Mouse (Mus musculus) liver, embryonic 16.5 days (tissue): ENCODE data around the gene Gm49325. TPM values are rescaled to one million over a fixed set of nuclear protein-coding genes. Genes with fewer than 3 reads are reported as not detected.
A peak's percentile ranks its signal among the peaks of the same experiment; 100 is the strongest.

Source experiments
- ATAC-seq: fragments of 200-750 bp; cut with Nextera tagmentation; 2 replicates; pipeline ENCODE4 v1.8.0; 2017; ENCODE audit warnings: low read depth, mild to moderate bottlenecking, moderate number of reproducible peaks, moderate library complexity
- H3K27ac ChIP-seq: fragments of 300-500 bp; sonication (generic); 2 replicates; pipeline ENCODE4 v1.5.1; 2014; ENCODE audit warnings: mild to moderate bottlenecking, low read length
- H3K27me3 ChIP-seq: fragments of 300-500 bp; sonication (generic); 2 replicates; pipeline ENCODE4 v1.6.1; 2014; ENCODE audit warnings: low read depth, low read length, mixed read lengths; ENCODE audit not compliant: control insufficient read depth, insufficient read depth
- H3K36me3 ChIP-seq: fragments of 300-500 bp; sonication (generic); 2 replicates; pipeline ENCODE4 v1.6.1; 2014; ENCODE audit warnings: mild to moderate bottlenecking; ENCODE audit not compliant: control insufficient read depth, insufficient read depth
- H3K4me1 ChIP-seq: fragments of 300-500 bp; sonication (generic); 2 replicates; pipeline ENCODE4 v1.6.1; 2014; ENCODE audit warnings: low read depth, low read length, mixed read lengths; ENCODE audit not compliant: control insufficient read depth
- H3K4me2 ChIP-seq: fragments of 300-500 bp; sonication (generic); 2 replicates; pipeline ENCODE4 v1.6.1; 2014; ENCODE audit warnings: low read depth, low read length, mixed read lengths
- H3K4me3 ChIP-seq: fragments of 300-500 bp; sonication (generic); 2 replicates; pipeline ENCODE4 v1.5.1; 2014; ENCODE audit warnings: low read depth, mild to moderate bottlenecking, low read length
- H3K9ac ChIP-seq: fragments of 300-500 bp; sonication (generic); 2 replicates; pipeline ENCODE4 v1.6.1; 2014; ENCODE audit warnings: low read depth, low read length
- H3K9me3 ChIP-seq: fragments of 300-500 bp; sonication (generic); replicated peaks from 2 replicates; pipeline ENCODE4 v1.6.1; 2016; ENCODE audit warnings: low read length; ENCODE audit not compliant: control insufficient read depth
- WGBS: fragments of 180-500 bp; shearing (Covaris S2); extraction: QIAGEN DNeasy Blood & Tissue Kit; methylation state at CpG from one replicate; pipeline ENCODE4 v1.1.7; 2014; ENCODE audit not compliant: insufficient replicate concordance; 5-methylcytosine and 5-hydroxymethylcytosine counted together
- polyA plus RNA-seq: library from polyadenylated mRNA; unstranded; fragments of >200 nt; fragmentation: Nextera tagmentation; extraction: Ambion mirVana; gene quantifications from 2 replicates; pipeline ENCODE4 v1.2.1, GENCODE M21; 2015

Gene Gm49325
- polyA plus RNA-seq, 1 experiment from 2014 or later = not detected

- Histone ChIP-seq H3K27me3 (no peaks in the 10 kb centered on the region), H3K27ac (no peak overlapping the region), H3K4me2 (no peak overlapping the region), H3K4me1 (peaks cover 6% of the 10 kb centered on the region), H3K9me3 (no peaks in the 10 kb centered on the region), H3K4me3 (no peak overlapping the region), H3K36me3 (no peaks in the 10 kb centered on the region), H3K9ac (no peak overlapping the region)
- WGBS = 50% methylated on average over 6 of the region's 6 CpGs
- peak; percentile 66 for ATAC-seq
Measured at GRCm38 (mm10) chr10:77569973-77570658, 35.9 kb upstream of the Gm49325 start.

- no peak for ATAC-seq
- Histone ChIP-seq H3K9me3 (no peaks in the 10 kb centered on the region), H3K27me3 (no peaks in the 10 kb centered on the region), H3K27ac (no peak overlapping the region), H3K9ac (no peak overlapping the region), H3K4me2 (no peak overlapping the region), H3K36me3 (no peaks in the 10 kb centered on the region), H3K4me1 (peaks cover 6% of the 10 kb centered on the region; the same call in 1 of the 2 replicates), H3K4me3 (no peak overlapping the region)
- 16% methylated on average over 3 of the region's 3 CpGs for WGBS
Measured at GRCm38 (mm10) chr10:77572225-77572624, 33.8 kb upstream of the Gm49325 start.

GRCm38 (mm10) chr10:77573162-77573561, 32.8 kb upstream of the Gm49325 start:
- Histone ChIP-seq H3K27ac (no peak overlapping the region), H3K4me2 (no peak overlapping the region), H3K9me3 (no peaks in the 10 kb centered on the region), H3K9ac (no peak overlapping the region), H3K36me3 (no peaks in the 10 kb centered on the region), H3K4me1 (peaks cover 6% of the 10 kb centered on the region; the same call in 1 of the 2 replicates), H3K27me3 (no peaks in the 10 kb centered on the region), H3K4me3 (no peak overlapping the region)
- peak; percentile 51; the same call in 1 of the 2 replicates for ATAC-seq
- 42% methylated on average over 1 of the region's 1 CpGs for WGBS

GRCm38 (mm10) chr10:77580027-77580920, 25.7 kb upstream of the Gm49325 start:
- Histone ChIP-seq H3K27me3 (no peaks in the 10 kb centered on the region), H3K27ac (no peak overlapping the region), H3K4me2 (peak overlapping the region; percentile 96), H3K9me3 (no peaks in the 10 kb centered on the region), H3K9ac (no peak overlapping the region), H3K36me3 (no peaks in the 10 kb centered on the region), H3K4me3 (peak overlapping the region; percentile 90; the same call in 1 of the 2 replicates), H3K4me1 (peaks cover 29% of the 10 kb centered on the region)
- no peak for ATAC-seq
- whole genome bisulfite sequencing = 55% methylated on average over 10 of the region's 10 CpGs

GRCm38 (mm10) chr10:77581023-77581407, 25.0 kb upstream of the Gm49325 start:
- Histone ChIP-seq H3K9ac (peak overlapping the region; percentile 70), H3K27ac (peak overlapping the region; percentile 79), H3K9me3 (no peaks in the 10 kb centered on the region), H3K36me3 (no peaks in the 10 kb centered on the region), H3K4me1 (peaks cover 29% of the 10 kb centered on the region), H3K27me3 (no peaks in the 10 kb centered on the region), H3K4me3 (peak overlapping the region; percentile 90), H3K4me2 (peak overlapping the region; percentile 96)
- ATAC-seq = no peak
- WGBS = 4% methylated on average over 8 of the region's 8 CpGs

- peak; percentile 93 for ATAC-seq
- WGBS = under 1% methylated on average over 64 of the region's 64 CpGs
- H3K9me3 ChIP-seq = no peaks in the 10 kb centered on the region
- peak within 1 kb of the TSS; percentile 96 for H3K4me2 ChIP-seq
- peak within 1 kb of the TSS; percentile 99 for H3K27ac ChIP-seq
- peaks cover 29% of the 10 kb centered on the region for H3K4me1 ChIP-seq
- peak within 1 kb of the TSS; percentile 89 for H3K9ac ChIP-seq
- H3K4me3 ChIP-seq = peak within 1 kb of the TSS; percentile 90
- no peaks in the 10 kb centered on the region for H3K36me3 ChIP-seq
- H3K27me3 ChIP-seq = no peaks in the 10 kb centered on the region
Measured at GRCm38 (mm10) chr10:77581408-77582284, 24.4 kb upstream of the Gm49325 start, which contains the start of gene Pttg1ip. Pttg1ip (plus strand) TSS chr10:77581720.

DNA sequence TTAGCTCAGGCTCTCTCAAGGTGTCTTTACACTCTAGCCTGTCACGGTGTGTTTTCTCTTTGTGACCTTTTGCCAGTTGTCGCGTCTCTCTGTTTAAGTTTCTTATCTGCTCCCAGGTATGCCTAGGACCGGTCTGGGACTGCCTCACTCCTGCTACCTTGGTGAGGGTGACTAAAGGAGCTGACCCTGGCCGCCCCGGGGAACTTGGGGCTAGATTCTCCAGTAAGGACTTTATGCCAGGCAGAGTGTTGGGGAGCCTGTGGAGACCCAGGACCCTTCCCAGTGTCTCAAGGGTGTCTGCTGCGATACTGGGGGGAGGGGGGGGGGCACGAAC, 23.7 kb upstream of the Gm49325 start:
- peak; percentile 3; the same call in 1 of the 2 replicates for ATAC-seq
- peak overlapping the region; percentile 96 for H3K4me2 ChIP-seq
- peaks cover 35% of the 10 kb centered on the region for H3K4me1 ChIP-seq
- H3K9me3 ChIP-seq = no peaks in the 10 kb centered on the region
- H3K4me3 ChIP-seq = peak overlapping the region; percentile 90
- no peaks in the 10 kb centered on the region for H3K36me3 ChIP-seq
- 2% methylated on average over 8 of the region's 8 CpGs for WGBS
- H3K27ac ChIP-seq = peak overlapping the region; percentile 99
- H3K9ac ChIP-seq = peak overlapping the region; percentile 89
- no peaks in the 10 kb centered on the region for H3K27me3 ChIP-seq

GRCm38 (mm10) chr10:77583795-77584422, 22.1 kb upstream of the Gm49325 start:
- Histone ChIP-seq H3K9me3 (no peaks in the 10 kb centered on the region), H3K36me3 (no peaks in the 10 kb centered on the region), H3K27ac (peak overlapping the region; percentile 8), H3K4me3 (0 out of 2 replicates have a peak overlapping the region, but pooled peaks have one; percentile 3), H3K4me1 (peaks cover 49% of the 10 kb centered on the region), H3K9ac (no peak overlapping the region), H3K27me3 (no peaks in the 10 kb centered on the region), H3K4me2 (peak overlapping the region; percentile 96)
- WGBS = 23% methylated on average over 10 of the region's 10 CpGs
- ATAC-seq = no peak
